Mouse (Mus musculus) central nervous system, embryonic 11.5 days (tissue): ENCODE measurements around the gene Gbp4. TPM values are rescaled to one million over a fixed set of nuclear protein-coding genes. Genes with fewer than 3 reads are reported as not detected.

Experiments used
- polyA plus RNA-seq: library from polyadenylated mRNA; depleted of rRNA; stranded (reverse); fragments of >200 nt; gene quantifications from 2 replicates; pipeline ENCODE4 v1.2.3, GENCODE M21; 2012; rRNA removed

The Gbp4 gene
- polyA plus RNA-seq, result 0.32 and 0.38 TPM in 2 replicates

GRCm38 (mm10) chr5:105139409-105140088 is at the start of gene Gbp4, which contains the start of the genes Gbp9 and Gbp8:
Gbp4 (minus strand) TSS chr5:105139586.
Gbp9 (minus strand) TSS chr5:105139539.
Gbp8 (minus strand) TSS chr5:105139540.

Other genes with a start within 250 kb of the Gbp4 start
- gene Abcg3, start 156.9 kb downstream of the Gbp4 start, polyA plus RNA-seq, result 0.50 and 0.53 TPM in 2 replicates
- gene Gbp9, start within 50 bp of the Gbp4 start, polyA plus RNA-seq, result 1.1 and 1.2 TPM in 2 replicates
- 0.62 and 0.70 TPM in 2 replicates for gene Gbp8, start within 50 bp of the Gbp4 start, polyA plus RNA-seq
- 0.22 TPM in 1 of 2 replicates, not detected in the other for gene Gbp10, start 99.9 kb upstream of the Gbp4 start, polyA plus RNA-seq
- gene Gm43302, start 154.1 kb upstream of the Gbp4 start, polyA plus RNA-seq, result 0.06 and 0.10 TPM in 2 replicates
- 0.35 and 0.37 TPM in 2 replicates for gene Gbp6, start 154.1 kb upstream of the Gbp4 start, polyA plus RNA-seq